Mouse (Mus musculus): Measurements from ENCODE around the gene Dnpep. TPM values are rescaled to one million over a fixed set of nuclear protein-coding genes. Genes with fewer than 3 reads are reported as not detected.

Gene Dnpep
- total and polyA plus RNA-seq, 3 experiments, result 35.9 to 59.3 TPM; not detected in 1

- TF ChIP-seq BHLHE40 (IDR thresholded peaks at IDR 0.05; ENCODE audit: borderline replicate concordance, low read depth, low read length), result peak; percentile 46; the same call in 1 of the 2 replicates
- TF ChIP-seq TBP (IDR thresholded peaks at IDR 0.05; ENCODE audit: low read depth, low read length), result no peak
- TF ChIP-seq GATA1 (IDR thresholded peaks at IDR 0.05; ENCODE audit: low read depth, low read length), result no peak
- TF ChIP-seq ETS1 (IDR thresholded peaks at IDR 0.05; ENCODE audit: low read depth, low read length), result peak; percentile 57; the same call in 1 of the 2 replicates
Measured at GRCm38 (mm10) chr1:75317241-75318201, at the start of gene Dnpep (continued).

- DNase-seq (ENCODE audit: low read depth, low spot score), result no peak
- no peaks in the 10 kb centered on the region; a peak in 1 of 4 replicates for H3K27me3 ChIP-seq (ENCODE audit: control insufficient read depth in 1 of 2, insufficient read depth in 2 of 2, low read length in 2 of 2)
- no peak overlapping the region for H3K4me3 ChIP-seq (ENCODE audit: control insufficient read depth in 1 of 2, insufficient read depth in 1 of 2, low read depth in 2 of 2, low read length in 2 of 2)
- no peak overlapping the region for H3K27ac ChIP-seq (ENCODE audit: control insufficient read depth, low read depth, low read length)
- H3K4me1 ChIP-seq (ENCODE audit: control insufficient read depth in 1 of 2, insufficient read depth in 2 of 2, low read length in 2 of 2), result peaks cover 0 to 10% of the 10 kb centered on the region in 2 experiments; a peak in 3 of 4 replicates
- H3K79me2 ChIP-seq (ENCODE audit: control insufficient read depth, insufficient read depth, low read length, poor library complexity), result no peaks in the 10 kb centered on the region
- peaks cover 0 to 3% of the 10 kb centered on the region in 2 experiments; a peak in 2 of 4 replicates for H3K36me3 ChIP-seq (ENCODE audit: control insufficient read depth in 1 of 2, insufficient read depth in 2 of 2, low read length in 2 of 2)
- H3K9ac ChIP-seq (ENCODE audit: control insufficient read depth, low read depth, low read length, poor library complexity, severe bottlenecking), result no peak overlapping the region
- no peak for TF ChIP-seq GABPA (IDR thresholded peaks at IDR 0.05; ENCODE audit: low read depth, low read length)
- no peak for TF ChIP-seq MAX (IDR thresholded peaks at IDR 0.05; ENCODE audit: low read length)
- no peak for TF ChIP-seq TCF12 (IDR thresholded peaks at IDR 0.05; ENCODE audit: low read depth, low read length)
- no peak for TF ChIP-seq GATA1 (IDR thresholded peaks at IDR 0.05; ENCODE audit: low read depth, low read length)
- no peak for TF ChIP-seq TBP (IDR thresholded peaks at IDR 0.05; ENCODE audit: low read depth, low read length)
- no peak for TF ChIP-seq MXI1 (IDR thresholded peaks at IDR 0.05; ENCODE audit: low read depth, low read length)
- TF ChIP-seq CHD2 (IDR thresholded peaks at IDR 0.05; ENCODE audit: low read length), result no peak
- TF ChIP-seq ZMIZ1 (IDR thresholded peaks at IDR 0.05; ENCODE audit: low read depth, low read length), result no peak
- no peak for TF ChIP-seq ZNF384 (IDR thresholded peaks at IDR 0.05; ENCODE audit: low read depth, low read length)
- TF ChIP-seq EP300 (IDR thresholded peaks at IDR 0.05; ENCODE audit: low read depth in 1 of 2, low read length in 2 of 2), result no peak
- no peak for TF ChIP-seq ZKSCAN1 (IDR thresholded peaks at IDR 0.05; ENCODE audit: low read depth, low read length)
- no peak for TF ChIP-seq TAL1 (IDR thresholded peaks at IDR 0.05; ENCODE audit: low read length)
- TF ChIP-seq POLR2AphosphoS2 (IDR thresholded peaks at IDR 0.05; ENCODE audit: low read length), result no peak
- H3K9me3 ChIP-seq (replicated peaks; ENCODE audit: insufficient read depth, low read length), result no peaks in the 10 kb centered on the region
Measured at GRCm38 (mm10) chr1:75365510-75366137, 47.8 kb upstream of the Dnpep start.

DNA sequence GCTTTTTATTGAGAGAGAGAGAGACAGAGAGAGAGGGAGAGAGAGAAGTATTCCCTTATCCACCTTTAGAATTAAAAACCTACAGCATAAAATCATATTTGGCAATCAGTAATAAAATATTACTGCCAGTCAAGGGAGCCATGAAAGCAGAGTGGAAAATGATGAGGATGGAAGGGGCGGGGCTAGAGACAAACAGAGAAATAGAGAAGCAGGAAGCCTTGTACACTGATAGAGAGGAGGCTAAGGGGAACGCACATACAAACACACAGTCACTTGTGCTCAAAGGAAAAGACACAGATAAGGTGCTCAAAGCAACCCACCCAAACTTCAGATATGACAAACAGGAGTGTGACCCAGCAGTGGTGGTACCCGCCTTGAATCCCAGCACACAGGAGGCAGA, 46.1 kb upstream of the Dnpep start:
- DNase-seq (ENCODE audit: low read depth, low spot score), result peak; percentile 59
- 0 out of 2 replicates have a peak, but pooled peaks have one; percentile 25 for TF ChIP-seq GATA1 (IDR thresholded peaks at IDR 0.05; ENCODE audit: low read depth, low read length)
- TF ChIP-seq JUND (IDR thresholded peaks at IDR 0.05; ENCODE audit: low read depth, low read length), result no peak
- TF ChIP-seq NRF1 (IDR thresholded peaks at IDR 0.05; ENCODE audit: insufficient read depth, low read depth, low read length, poor library complexity, severe bottlenecking), result no peak
- TF ChIP-seq HCFC1 (IDR thresholded peaks at IDR 0.05; ENCODE audit: low read depth, low read length), result 0 out of 2 replicates have a peak, but pooled peaks have one; percentile 29
- no peak overlapping the region for H3K4me3 ChIP-seq (ENCODE audit: control insufficient read depth in 1 of 2, insufficient read depth in 1 of 2, low read depth in 2 of 2, low read length in 2 of 2)
- no peaks in the 10 kb centered on the region for H3K79me2 ChIP-seq (ENCODE audit: control insufficient read depth, insufficient read depth, low read length, poor library complexity)
- peaks cover 0 to 10% of the 10 kb centered on the region in 2 experiments; a peak in 3 of 4 replicates for H3K4me1 ChIP-seq (ENCODE audit: control insufficient read depth in 1 of 2, insufficient read depth in 2 of 2, low read length in 2 of 2)
- H3K27ac ChIP-seq (ENCODE audit: control insufficient read depth, low read depth, low read length), result no peak overlapping the region
- peaks cover 0 to 3% of the 10 kb centered on the region in 2 experiments; a peak in 2 of 4 replicates for H3K36me3 ChIP-seq (ENCODE audit: control insufficient read depth in 1 of 2, insufficient read depth in 2 of 2, low read length in 2 of 2)
- H3K9me3 ChIP-seq (replicated peaks; ENCODE audit: insufficient read depth, low read length), result no peaks in the 10 kb centered on the region
- H3K9ac ChIP-seq (ENCODE audit: control insufficient read depth, low read depth, low read length, poor library complexity, severe bottlenecking), result no peak overlapping the region
- no peaks in the 10 kb centered on the region; a peak in 1 of 4 replicates for H3K27me3 ChIP-seq (ENCODE audit: control insufficient read depth in 1 of 2, insufficient read depth in 2 of 2, low read length in 2 of 2)

Measured in MEL (cell line).